Mouse (Mus musculus) liver, embryonic 14.5 days (tissue): Measurements from ENCODE around the gene Lamc2. TPM values are rescaled to one million over a fixed set of nuclear protein-coding genes. Genes with fewer than 3 reads are reported as not detected.

Experiments used
- ATAC-seq: fragments of 200-750 bp; cut with Nextera tagmentation; 2 replicates; pipeline ENCODE4 v1.8.0; 2017; ENCODE audit warnings: moderate number of reproducible peaks, mild to moderate bottlenecking, moderate library complexity; ENCODE audit not compliant: insufficient read depth
- DNase-seq, 3 experiments: peaks; one replicate each; pipeline ENCODE4 v3.0.0-alpha.2; 2012 to 2013; ENCODE audit warnings: low read depth in 3 of 3, low spot score in 3 of 3
- H3K27ac ChIP-seq: fragments of 300-500 bp; sonication (generic); 2 replicates; pipeline ENCODE4 v1.5.1; 2014; ENCODE audit warnings: moderate library complexity, mild to moderate bottlenecking, control low read depth, inconsistent platforms
- H3K27me3 ChIP-seq: fragments of 300-500 bp; sonication (generic); 2 replicates; pipeline ENCODE4 v1.6.1; 2014; ENCODE audit warnings: mild to moderate bottlenecking, low read length, moderate library complexity; ENCODE audit not compliant: control insufficient read depth, insufficient read depth
- H3K36me3 ChIP-seq: fragments of 300-500 bp; sonication (generic); replicated peaks from 2 replicates; pipeline ENCODE4 v1.6.1; 2014; ENCODE audit warnings: low read depth; ENCODE audit not compliant: control insufficient read depth, insufficient read depth
- H3K4me1 ChIP-seq, 2 experiments: fragments of 200-500 bp in 1 of 2; fragments of 300-500 bp in 1 of 2; sonication (generic) in 1 of 2; replicated peaks; 2 replicates each; pipeline ENCODE4 v1.6.1; 2012 to 2014; ENCODE audit warnings: antibody characterized with exemption in 1 of 2, inconsistent platforms in 1 of 2, low read length in 1 of 2; ENCODE audit not compliant: control insufficient read depth in 2 of 2, insufficient read depth in 2 of 2
- H3K4me2 ChIP-seq: fragments of 300-500 bp; sonication (generic); 2 replicates; pipeline ENCODE4 v1.6.1; 2014; ENCODE audit warnings: low read depth, mild to moderate bottlenecking, control low read depth, moderate library complexity
- H3K4me3 ChIP-seq, 2 experiments: fragments of 200-500 bp in 1 of 2; fragments of 300-500 bp in 1 of 2; sonication (generic) in 1 of 2; 2 replicates each; pipeline ENCODE4 v1.5.1; 2012 to 2014; ENCODE audit warnings: low read depth in 2 of 2, low read length in 2 of 2, mild to moderate bottlenecking in 2 of 2, control low read depth in 1 of 2, inconsistent platforms in 1 of 2, moderate library complexity in 1 of 2; ENCODE audit not compliant: insufficient read depth in 1 of 2
- H3K9ac ChIP-seq: fragments of 300-500 bp; sonication (generic); replicated peaks from 2 replicates; pipeline ENCODE4 v1.6.1; 2014; ENCODE audit warnings: mild to moderate bottlenecking, control low read depth, moderate library complexity
- H3K9me3 ChIP-seq: fragments of 300-500 bp; sonication (generic); 2 replicates; pipeline ENCODE4 v1.6.1; 2016; ENCODE audit warnings: low read length, mixed read lengths; ENCODE audit not compliant: control insufficient read depth
- CTCF ChIP-seq: IDR thresholded peaks from 2 replicates; pipeline ENCODE4 v1.5.1; 2016; ENCODE audit warnings: antibody characterized with exemption, low read depth, control low read depth
- EP300 ChIP-seq: IDR thresholded peaks from 2 replicates; pipeline ENCODE4 v1.6.1; 2016; ENCODE audit warnings: antibody characterized with exemption, low read depth
- WGBS: fragments of 180-500 bp; shearing (Covaris S2); extraction: QIAGEN DNeasy Blood & Tissue Kit; methylation state at CpG from one replicate; pipeline ENCODE4 v1.1.7; 2014; ENCODE audit not compliant: insufficient replicate concordance; 5-methylcytosine and 5-hydroxymethylcytosine counted together
- polyA plus RNA-seq, 2 experiments: library from polyadenylated mRNA; depleted of rRNA in 1 of 2; stranded (reverse) in 1 of 2; unstranded in 1 of 2; fragments of >200 nt; fragmentation: Nextera tagmentation in 1 of 2; extraction: Ambion mirVana in 1 of 2; gene quantifications; 2 replicates each; pipeline versions ENCODE4 v1.2.1 to v1.2.3; 2012 to 2014

Gene Lamc2
- polyA plus RNA-seq, 2 experiments, result 0.10 to 0.14 TPM

- ATAC-seq, result no peak
- H3K27ac ChIP-seq, result no peak overlapping the region
- no peak overlapping the region for H3K4me3 ChIP-seq
- no peaks in the 10 kb centered on the region for H3K9me3 ChIP-seq
- no peaks in the 10 kb centered on the region for H3K27me3 ChIP-seq
- no peak for TF ChIP-seq EP300
- TF ChIP-seq CTCF, result no peak
- peaks cover 0 to 7% of the 10 kb centered on the region in 2 experiments; a peak in 1 of 4 replicates for H3K4me1 ChIP-seq
- no peak for DNase-seq
- no peak overlapping the region for H3K9ac ChIP-seq
- no peak overlapping the region for H3K4me2 ChIP-seq
- WGBS, result 27% methylated on average over 9 of the region's 9 CpGs
- no peaks in the 10 kb centered on the region for H3K36me3 ChIP-seq
Measured at GRCm38 (mm10) chr1:153100912-153101311, 85.3 kb downstream of the Lamc2 start.

DNA sequence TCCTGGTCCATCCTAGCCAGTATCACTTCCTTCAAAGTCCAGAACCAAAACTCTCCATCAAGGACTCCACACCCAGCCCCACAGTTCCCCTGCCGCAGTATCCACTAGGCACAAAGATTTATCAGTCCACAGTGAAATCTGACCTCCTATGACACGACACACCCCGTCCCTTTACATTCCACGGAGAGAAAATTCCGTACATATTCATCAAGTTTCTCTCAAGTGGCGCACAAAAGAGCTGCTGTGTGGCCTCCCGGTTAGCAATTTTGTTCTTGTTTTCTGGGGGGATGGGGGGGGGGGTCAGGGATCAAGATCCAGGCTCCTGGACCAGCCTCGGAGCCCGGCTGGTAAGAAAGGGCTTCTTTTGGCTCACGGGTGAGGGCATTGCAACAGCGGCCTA, 87.7 kb downstream of the Lamc2 start:
- 71% methylated on average over 11 of the region's 11 CpGs for WGBS
- no peak for ATAC-seq

DNA sequence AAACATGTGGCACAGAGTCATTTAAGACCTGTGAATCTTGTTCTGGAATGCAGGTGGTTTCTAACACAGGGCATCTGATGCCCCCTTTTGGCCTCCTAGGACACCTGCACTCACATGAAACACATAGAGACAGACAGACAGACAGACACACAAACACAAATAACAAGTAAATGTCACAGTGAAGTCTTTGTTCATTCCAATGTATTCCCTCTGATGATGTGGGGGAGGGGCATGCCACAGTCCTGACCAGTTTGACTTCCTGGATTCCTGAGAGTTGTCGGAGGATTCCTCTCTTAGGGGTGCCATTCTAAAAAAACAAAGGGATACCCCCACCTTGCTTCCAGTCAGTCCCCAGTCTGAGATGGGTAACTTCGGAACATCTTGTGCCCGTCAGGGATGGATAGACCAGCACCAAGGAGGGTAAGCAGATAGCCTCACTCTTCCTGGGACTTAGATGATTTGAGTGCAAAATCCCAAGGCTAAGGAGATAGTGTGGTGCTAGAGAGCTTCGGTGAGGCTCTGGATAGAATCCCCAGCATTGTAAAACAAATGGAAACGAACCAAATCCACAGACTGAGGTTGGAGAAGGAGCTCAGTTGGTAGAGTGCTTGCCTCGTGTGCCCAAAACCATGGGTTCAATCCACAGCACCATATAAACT, 89.1 kb downstream of the Lamc2 start:
- Histone ChIP-seq H3K27ac (no peak overlapping the region), H3K4me2 (no peak overlapping the region), H3K4me3 (no peak overlapping the region), H3K9me3 (no peaks in the 10 kb centered on the region), H3K4me1 (0 out of 4 replicates have a peak, but pooled peaks cover 0 to 2% of the 10 kb centered on the region in 2 experiments), H3K36me3 (no peaks in the 10 kb centered on the region), H3K27me3 (no peaks in the 10 kb centered on the region; the same call in 1 of the 2 replicates), H3K9ac (no peak overlapping the region)
- TF ChIP-seq CTCF, result no peak
- no peak for TF ChIP-seq EP300
- DNase-seq, result no peak
- ATAC-seq, result no peak
- 51% methylated on average over 6 of the region's 6 CpGs for WGBS

More for the DNA sequence above, 87.7 kb downstream of the Lamc2 start:
- DNase-seq, result no peak
- Histone ChIP-seq H3K4me2 (no peak overlapping the region), H3K4me3 (no peak overlapping the region), H3K27me3 (no peaks in the 10 kb centered on the region; the same call in 1 of the 2 replicates), H3K27ac (no peak overlapping the region), H3K9me3 (no peaks in the 10 kb centered on the region), H3K9ac (no peak overlapping the region), H3K4me1 (0 out of 4 replicates have a peak, but pooled peaks cover 0 to 2% of the 10 kb centered on the region in 2 experiments), H3K36me3 (no peaks in the 10 kb centered on the region)
- no peak for TF ChIP-seq CTCF
- no peak for TF ChIP-seq EP300

- H3K9ac ChIP-seq, result no peak overlapping the region
- DNase-seq, result no peak
Measured at GRCm38 (mm10) chr1:153095826-153096727, 90.2 kb downstream of the Lamc2 start.

DNA sequence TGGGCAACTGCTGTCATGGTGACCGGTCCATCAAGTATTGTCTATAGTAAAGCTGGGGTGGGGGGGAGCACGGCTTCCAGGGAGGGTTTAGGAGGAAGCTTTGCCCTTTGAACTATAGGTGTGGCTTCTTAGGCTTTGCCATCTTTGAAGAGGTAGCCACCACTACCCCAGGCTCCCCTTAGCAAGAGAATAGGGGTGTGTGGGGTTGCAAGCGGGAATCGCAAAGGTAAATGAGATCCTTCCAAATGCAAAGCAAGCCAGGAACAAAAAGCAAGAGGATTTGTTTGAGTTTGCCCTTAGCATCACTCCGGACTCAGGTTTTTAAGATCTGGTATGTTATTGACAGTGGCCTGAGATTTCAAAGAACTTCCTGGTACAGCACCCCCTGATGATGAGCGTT, 90.9 kb downstream of the Lamc2 start:
- Histone ChIP-seq H3K36me3 (no peaks in the 10 kb centered on the region), H3K9ac (no peak overlapping the region), H3K4me1 (no peaks in the 10 kb centered on the region), H3K27ac (no peak overlapping the region), H3K4me3 (no peak overlapping the region), H3K9me3 (no peaks in the 10 kb centered on the region), H3K4me2 (no peak overlapping the region), H3K27me3 (no peaks in the 10 kb centered on the region; the same call in 1 of the 2 replicates)
- WGBS, result 47% methylated on average over 6 of the region's 6 CpGs
- TF ChIP-seq EP300 (no peak), CTCF (no peak)
- DNase-seq (no peak), ATAC-seq (no peak)

More at GRCm38 (mm10) chr1:153095826-153096727, 90.2 kb downstream of the Lamc2 start:
- no peak overlapping the region for H3K27ac ChIP-seq
- H3K9me3 ChIP-seq, result no peaks in the 10 kb centered on the region
- no peak for ATAC-seq
- TF ChIP-seq EP300, result no peak
- TF ChIP-seq CTCF, result no peak
- 17% methylated on average over 16 of the region's 16 CpGs for WGBS
- H3K4me2 ChIP-seq, result no peak overlapping the region
- no peaks in the 10 kb centered on the region; the same call in 1 of the 2 replicates for H3K27me3 ChIP-seq
- no peak overlapping the region for H3K4me3 ChIP-seq
- no peaks in the 10 kb centered on the region for H3K36me3 ChIP-seq
- H3K4me1 ChIP-seq, result 0 out of 4 replicates have a peak, but pooled peaks cover 0 to 2% of the 10 kb centered on the region in 2 experiments
